Mouse (Mus musculus) cerebral cortex, adult 2 months (tissue): ENCODE results near the gene Hist4h4.

Experiments
- WGBS: fragments of 180-500 bp; shearing (Covaris S2); methylation state at CpG from one replicate; pipeline ENCODE4 v1.1.7; 2018; 5-methylcytosine and 5-hydroxymethylcytosine counted together

The Hist4h4 gene

GRCm38 (mm10) chr6:136815381-136815780 is 11.2 kb upstream of the Hist4h4 start:
- WGBS: 80% methylated on average over 7 of the region's 7 CpGs

GRCm38 (mm10) chr6:136813117-136813516 is 8.9 kb upstream of the Hist4h4 start:
- 20% methylated on average over 4 of the region's 4 CpGs for WGBS

GRCm38 (mm10) chr6:136811196-136811595 is 7.0 kb upstream of the Hist4h4 start:
- 72% methylated on average over 10 of the region's 10 CpGs for WGBS

DNA sequence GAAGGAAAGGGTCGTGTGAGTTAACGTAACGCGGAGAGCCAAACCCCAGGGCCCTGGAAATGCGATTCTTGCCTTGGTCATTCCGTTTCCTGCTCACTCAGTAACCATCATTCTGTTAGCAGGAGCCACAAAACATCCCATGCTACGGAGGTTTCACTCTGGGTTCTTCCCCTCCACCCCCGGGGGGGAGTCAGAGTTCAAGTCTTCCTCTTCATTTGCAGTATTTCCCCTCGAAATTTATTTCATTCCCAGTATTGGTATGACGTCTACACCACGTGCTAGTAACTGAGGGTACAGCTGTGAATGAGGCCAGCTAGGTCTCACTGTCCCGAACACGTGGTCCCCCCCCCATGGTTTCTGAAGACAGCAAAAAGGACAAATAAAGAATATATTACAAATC is 5.5 kb upstream of the Hist4h4 start:
- 76% methylated on average over 13 of the region's 13 CpGs for WGBS

DNA sequence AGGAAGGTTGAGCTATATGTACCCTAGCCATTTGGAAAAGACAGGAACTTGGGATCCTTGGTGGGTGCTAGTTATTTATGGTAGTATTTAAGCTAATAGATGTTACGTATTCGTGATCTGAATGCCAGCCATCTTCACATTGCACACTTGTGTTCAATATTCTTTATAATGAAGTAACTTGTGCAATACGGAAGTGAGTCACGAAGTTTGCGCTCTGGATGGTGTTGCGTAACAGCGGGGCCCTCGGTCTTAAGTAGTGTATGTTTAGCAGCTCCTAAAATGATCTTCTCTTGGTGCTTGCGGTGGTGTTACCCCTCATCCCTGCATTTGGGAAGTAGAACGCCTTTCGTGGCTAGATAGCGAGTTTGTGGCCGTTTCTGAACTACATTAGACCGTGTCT is 4.9 kb upstream of the Hist4h4 start:
- WGBS: 15% methylated on average over 14 of the region's 14 CpGs

- WGBS: under 1% methylated on average over 28 of the region's 28 CpGs
These were observed 4.4 kb upstream of the Hist4h4 start for GRCm38 (mm10) chr6:136808631-136809046.

DNA sequence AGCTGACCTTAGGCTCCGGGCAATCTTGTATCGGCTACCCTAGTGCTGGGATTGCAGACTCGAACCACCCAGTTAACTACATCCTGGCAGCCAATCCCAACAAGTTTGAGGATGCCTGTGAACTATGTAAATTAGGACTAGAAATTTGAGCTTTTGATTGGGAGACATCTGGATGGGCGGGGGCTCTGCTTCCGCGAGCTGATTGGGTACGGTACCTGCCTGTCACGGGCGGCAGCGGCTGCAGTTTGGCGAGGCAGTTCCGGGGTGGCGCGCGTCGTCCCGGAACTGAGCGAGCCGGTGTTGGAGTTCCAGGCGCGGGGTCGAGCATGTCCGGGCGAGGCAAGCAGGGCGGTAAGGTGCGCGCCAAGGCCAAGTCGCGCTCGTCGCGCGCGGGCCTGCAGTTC is 3.8 kb upstream of the Hist4h4 start, which contains the start of gene H2afj:
H2afj (plus strand) TSS at position 231 of the 404 bp plus-strand sequence.
- under 1% methylated on average over 34 of the region's 34 CpGs for WGBS

DNA sequence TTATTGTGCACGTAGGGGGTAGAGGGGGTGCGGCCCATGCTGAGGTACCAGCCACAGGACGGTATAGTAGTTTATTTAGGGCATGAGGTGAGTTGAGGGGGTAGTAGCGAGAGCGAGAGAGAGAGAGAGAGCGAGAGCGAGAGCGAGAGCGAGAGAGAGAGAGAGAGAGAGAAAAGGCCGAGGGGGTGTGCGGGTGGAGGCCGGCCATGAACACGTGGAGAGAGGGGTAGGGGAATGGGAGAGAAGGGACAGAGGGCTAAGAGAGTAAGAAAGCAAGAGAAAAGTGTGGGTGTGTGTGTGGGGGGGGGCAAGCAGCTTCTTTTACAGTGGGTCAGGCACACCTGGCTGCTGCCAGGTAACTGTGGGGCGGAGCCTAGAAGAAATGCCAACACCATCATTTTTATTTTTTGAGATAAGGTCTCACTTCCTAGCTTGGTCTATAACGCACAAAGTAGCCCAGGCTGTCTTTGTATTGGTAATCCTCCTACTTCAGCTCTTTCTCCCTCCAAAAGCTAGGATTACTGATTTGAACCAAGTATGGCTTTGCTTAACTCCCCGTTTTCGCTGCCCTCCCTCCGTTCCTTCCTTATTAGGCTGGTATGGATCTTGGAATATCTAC is 3.3 kb upstream of the Hist4h4 start:
- 40% methylated on average over 18 of the region's 18 CpGs for WGBS

GRCm38 (mm10) chr6:136806819-136807218 is 2.6 kb upstream of the Hist4h4 start:
- WGBS: 76% methylated on average over 5 of the region's 5 CpGs

DNA sequence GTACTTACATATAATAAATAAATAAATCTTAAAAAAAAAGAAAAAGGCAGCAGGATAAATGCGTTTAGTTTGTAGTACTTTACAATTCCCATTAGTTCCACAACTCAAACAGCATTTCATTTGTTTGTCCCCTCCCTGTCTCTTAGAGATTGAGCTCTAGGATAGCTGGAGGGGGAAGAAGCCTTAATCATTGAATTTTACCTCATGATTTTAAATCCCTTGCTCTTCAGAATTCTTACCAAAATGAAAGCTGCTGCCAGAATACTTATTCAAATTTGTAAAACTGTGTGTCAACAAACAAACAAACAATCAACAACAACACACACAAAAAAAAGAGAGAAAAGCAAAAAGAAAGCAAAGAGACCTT is 1.2 kb upstream of the Hist4h4 start:
- WGBS: 60% methylated on average over 1 of the region's 1 CpGs

DNA sequence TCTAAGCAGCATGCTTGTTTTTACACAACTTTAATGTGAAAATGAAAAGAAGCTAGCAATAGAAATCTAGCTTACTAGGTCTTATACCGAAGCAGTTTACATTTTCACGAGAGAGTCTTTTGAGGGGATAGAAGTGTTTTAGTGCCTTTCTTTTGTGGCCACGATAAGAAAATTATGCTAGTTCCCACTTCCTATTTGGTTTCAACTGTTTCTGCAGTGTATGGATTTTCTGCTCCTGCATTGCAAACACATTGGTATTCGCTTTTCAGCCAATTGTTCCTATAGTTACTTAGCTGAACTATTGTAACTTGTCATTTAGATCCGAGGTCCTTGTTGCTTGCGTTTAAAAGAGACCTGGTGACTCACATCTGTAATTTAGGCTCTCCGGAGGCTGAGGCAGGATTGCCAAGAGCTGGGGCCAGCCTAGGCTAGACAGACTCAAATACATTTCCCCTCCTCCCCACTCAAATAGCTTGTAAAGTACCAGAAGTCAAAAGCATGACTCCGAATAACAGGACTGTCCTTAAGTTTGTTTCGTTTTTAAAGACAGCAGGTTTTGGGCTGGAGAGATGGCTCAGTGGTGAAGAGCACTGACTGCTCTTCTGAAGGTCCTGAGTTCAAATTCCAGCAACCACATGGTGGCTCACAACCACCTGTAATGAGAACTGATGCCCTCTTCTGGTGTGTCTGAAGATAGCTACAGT is 642 bp upstream of the Hist4h4 start:
- WGBS: 16% methylated on average over 9 of the region's 9 CpGs

GRCm38 (mm10) chr6:136803093-136803738 is 999 bp downstream of the Hist4h4 start:
- WGBS: 17% methylated on average over 12 of the region's 12 CpGs

- 87% methylated on average over 6 of the region's 6 CpGs for WGBS
These were observed 2.9 kb downstream of the Hist4h4 start for GRCm38 (mm10) chr6:136801274-136801673.

DNA sequence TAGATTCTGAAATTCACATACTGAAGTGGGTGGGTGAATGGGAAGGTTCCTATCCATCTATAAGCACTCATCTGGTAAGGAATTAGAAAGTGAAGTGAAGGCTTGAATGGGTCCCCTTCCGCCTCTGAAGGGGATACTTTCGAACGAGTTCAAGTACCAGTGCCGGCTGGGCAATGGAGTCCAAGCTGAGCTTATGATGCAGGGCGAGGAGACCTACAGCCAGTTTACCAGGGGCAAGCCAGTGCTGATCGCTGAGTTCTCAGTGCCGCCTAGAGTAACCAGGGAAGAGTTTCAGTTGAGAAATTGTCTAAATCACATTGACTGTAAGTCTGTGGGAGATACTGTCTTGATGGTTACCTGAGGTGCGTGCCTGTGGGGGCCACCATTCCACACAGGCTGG is 3.5 kb downstream of the Hist4h4 start:
- WGBS: 92% methylated on average over 8 of the region's 8 CpGs

DNA sequence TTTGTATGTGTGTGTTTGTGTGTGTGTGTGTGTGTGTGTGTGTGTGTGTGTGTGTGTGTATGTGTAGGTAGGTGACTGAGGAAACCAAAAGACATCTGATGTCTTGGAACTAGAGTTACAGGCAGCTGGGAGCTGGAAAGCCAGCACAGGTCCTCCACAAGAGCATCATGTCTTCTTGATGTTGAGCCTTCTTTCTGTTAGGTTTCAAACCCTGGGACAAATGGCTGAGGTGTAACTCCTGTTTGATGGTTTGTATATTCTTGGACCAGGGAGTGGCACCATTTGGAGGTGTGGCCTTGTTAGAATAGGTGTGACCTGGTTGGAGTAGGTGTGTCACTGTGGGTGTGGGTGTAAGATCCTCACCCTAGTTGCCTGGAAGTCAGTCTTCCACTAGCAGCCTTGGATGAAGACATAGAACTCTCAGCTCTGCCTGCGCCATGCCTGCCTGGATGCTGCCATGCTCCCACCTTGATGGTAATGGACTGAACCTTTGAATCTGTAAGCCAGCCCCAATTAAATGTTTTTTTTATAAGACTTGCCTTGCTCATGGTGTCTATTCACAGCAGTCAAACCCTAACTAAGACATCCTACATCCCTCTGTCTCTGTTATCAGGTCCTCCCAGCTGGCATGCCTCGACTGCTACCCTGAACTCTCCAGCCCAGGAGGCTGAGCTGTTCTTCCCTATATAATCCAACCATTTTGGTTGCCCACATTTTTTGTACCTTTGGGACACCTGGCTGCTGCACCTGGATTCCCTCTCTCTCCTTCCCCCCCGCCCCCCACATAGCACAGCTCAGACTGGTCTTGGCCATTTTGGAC is 6.1 kb downstream of the Hist4h4 start:
- 91% methylated on average over 3 of the region's 3 CpGs for WGBS

GRCm38 (mm10) chr6:136795850-136796249 is 8.4 kb downstream of the Hist4h4 start:
- 71% methylated on average over 6 of the region's 6 CpGs for WGBS

DNA sequence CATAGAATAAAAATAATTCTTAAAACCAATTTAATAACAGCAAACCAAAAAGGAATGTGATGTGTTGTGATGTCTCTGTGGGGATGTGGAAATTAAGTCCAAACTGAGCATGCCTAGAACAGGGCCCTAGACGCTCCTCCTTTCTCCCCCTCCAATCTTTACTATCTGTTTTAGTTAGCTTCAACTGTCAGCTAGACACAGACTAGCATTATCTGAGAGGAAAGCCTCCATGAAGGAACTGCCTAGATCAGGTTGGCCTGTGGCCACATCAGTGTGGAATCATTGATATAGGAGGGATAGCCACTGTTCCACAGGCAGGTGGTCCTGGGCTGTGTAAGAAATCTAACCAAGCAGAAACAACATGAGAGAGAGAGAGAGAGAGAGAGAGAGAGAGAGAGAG is 9.1 kb downstream of the Hist4h4 start:
- 75% methylated on average over 1 of the region's 1 CpGs for WGBS

DNA sequence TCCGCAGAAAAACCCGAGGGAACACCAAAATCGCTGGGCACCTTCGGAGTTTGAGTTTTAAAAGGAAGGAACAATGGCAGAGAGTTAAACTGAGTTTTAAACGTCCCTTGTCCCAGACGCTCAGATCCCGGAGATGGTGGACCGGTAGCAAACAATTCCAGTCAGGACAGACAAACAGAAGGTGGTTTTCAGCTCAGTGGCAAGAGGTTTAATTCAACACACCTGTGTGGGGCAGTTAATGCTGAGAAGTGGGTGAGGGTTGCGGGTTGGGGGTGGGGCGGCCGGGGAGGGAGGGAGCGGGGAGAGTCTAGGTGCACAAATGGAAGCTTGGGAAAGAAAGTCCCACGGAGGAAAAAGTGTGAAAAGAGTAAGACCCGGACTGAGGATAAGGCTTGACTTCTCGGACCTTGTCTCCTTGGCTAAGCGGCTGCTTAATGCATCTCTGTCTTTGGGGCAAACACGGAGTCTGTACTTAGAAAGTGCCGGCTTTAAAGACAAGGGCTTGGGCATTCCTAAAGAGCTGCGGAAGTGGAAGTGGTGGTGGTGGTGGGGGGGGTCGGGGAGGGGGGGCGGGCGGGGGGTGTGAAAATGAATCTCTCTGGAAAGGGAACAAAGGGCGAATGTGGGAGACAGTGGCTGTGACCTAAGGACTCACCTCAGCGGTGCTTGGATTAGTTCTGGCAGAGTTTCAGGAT is 10.2 kb downstream of the Hist4h4 start:
- 2% methylated on average over 24 of the region's 24 CpGs for WGBS

DNA sequence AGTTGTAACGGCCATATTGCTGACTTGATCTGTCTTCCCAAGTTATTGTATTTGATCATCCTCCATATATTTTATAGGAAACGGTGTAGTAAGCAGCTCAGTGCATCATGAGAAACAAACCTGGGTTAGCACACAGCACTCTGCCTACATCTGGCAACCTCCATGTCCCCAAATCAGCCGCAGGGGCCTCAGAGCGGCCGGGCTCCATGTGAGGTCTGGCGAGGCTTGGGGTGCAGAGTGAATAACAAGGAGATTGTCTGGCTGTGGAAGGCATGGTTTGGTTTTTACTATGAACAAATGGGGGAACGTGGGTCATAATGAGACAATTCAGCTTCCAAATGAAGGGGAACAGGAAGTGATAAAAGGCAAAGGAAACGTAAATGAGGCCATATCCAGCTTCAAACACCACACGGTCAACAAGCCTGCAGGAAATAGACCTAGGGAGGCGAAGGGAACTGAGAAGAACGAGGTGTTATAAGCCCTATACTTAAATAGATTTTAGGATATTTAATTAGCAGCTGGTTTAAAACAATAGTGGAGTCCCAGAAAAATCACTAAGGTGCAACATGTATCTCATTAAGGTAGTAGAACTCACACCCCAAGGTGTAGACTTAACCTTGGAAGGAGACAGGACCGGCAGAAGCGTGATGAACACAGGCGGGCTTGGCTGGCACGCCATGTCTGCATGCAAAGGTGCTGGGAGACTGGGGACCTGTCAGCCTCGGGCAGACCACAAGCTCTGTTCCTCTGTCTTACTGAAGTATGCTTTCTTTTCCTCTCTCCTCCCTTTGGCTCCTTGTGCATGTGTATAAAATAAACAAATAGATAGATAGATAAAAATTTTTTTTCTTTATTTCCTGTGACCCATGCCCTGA is 11.1 kb downstream of the Hist4h4 start:
- 51% methylated on average over 16 of the region's 16 CpGs for WGBS

GRCm38 (mm10) chr6:136789391-136789971 is 14.7 kb downstream of the Hist4h4 start:
- 52% methylated on average over 5 of the region's 5 CpGs for WGBS
